Mouse (Mus musculus) layer of hippocampus, adult 18-20 months (tissue): ENCODE measurements around the gene Mrps2. TPM values are rescaled to one million over a fixed set of nuclear protein-coding genes. Genes with fewer than 3 reads are reported as not detected.
"Not testable (repeated sequence)": the region's sequence is repeated elsewhere in the genome, so short reads cannot be mapped to it uniquely, and the experiment has no call there.

ENCODE experiments used
- DNase-seq, 2 experiments: peaks; one replicate each; pipeline ENCODE4 v3.0.0; 2022; ENCODE audit warnings: low spot score in 2 of 2
- total RNA-seq, 2 experiments: library from RNA; stranded (reverse); gene quantifications; 2 replicates each; pipeline ENCODE4 v1.2.3; 2021

Gene Mrps2
- total RNA-seq, 2 experiments from 2014 or later, result 36.5 to 42.1 TPM

GRCm38 (mm10) chr2:28470591-28470990 is 2.7 kb downstream of the Mrps2 start:
- no peak for DNase-seq

GRCm38 (mm10) chr2:28472011-28472410 is 4.1 kb downstream of the Mrps2 start:
- DNase-seq, result not testable (repeated sequence)

GRCm38 (mm10) chr2:28477993-28478392 is 10.1 kb downstream of the Mrps2 start:
- not testable (repeated sequence) for DNase-seq

DNA sequence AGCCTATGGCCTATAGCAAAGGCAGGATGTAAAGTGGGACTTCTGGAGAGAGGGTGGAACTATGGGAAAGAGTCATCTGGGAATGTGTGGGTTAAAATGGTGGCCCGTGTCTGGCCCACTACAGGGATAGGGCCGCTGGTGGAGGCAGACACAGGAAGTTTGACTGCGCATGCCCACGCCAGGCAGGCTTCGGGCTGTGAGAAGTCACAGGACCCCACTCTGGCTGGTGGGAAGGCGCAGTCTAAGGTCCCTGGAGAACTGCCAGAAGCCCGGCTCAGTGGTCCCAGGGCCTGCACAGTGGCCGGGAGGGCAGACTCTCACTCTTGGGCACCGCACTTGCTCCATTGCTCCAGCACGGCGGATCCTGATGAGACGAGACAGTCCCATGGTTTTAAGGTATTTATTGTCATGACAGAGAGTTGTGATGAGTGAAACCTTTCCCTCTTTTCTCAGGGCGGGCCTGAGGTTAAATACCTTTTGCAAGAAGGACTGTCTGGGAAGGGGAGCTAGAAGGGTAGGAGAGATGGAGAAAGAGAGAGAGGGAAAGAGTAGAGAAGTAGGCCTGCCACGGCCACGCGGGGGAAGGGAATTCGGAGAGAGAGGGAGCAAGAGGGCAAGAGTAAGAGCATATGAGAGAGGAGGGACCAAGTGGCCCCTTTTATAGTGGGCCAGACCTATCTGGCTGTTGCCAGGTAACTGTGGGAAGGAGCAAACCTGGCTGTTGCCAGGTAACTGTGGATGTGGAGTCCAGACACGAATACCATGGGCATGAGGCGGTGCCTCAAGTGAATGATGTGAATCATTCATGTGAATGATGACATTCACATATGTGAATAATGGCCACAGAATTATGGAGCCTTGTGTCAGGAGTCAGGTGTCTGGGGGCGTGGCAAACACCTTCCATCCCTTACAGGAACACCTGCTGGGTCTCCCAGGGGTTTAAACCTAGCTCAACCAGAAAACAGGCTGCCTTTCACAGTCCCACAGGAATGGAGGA is 11.6 kb downstream of the Mrps2 start:
- no peak for DNase-seq

GRCm38 (mm10) chr2:28483861-28484260 is 16.0 kb downstream of the Mrps2 start:
- no peak for DNase-seq

DNA sequence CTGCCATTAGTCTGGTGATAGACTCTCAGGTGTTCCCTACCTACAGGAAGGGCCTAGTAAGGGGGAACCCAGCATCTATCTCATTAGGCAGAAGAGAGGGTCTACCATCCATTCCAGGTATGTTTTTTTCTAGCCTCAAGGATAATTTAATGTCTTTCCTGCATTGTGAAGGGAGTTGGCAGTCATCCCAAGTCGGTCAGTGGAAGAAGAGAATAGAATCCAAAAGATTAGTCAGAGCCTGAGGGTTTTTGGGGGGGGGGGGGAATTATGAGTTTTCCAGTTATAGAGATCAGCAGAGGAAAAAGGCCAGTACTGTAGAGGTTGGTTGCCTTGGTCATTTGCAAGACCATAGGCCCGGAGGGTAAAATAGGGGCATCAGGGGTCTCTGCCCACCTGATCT is 26.7 kb downstream of the Mrps2 start:
- no peak for DNase-seq

DNA sequence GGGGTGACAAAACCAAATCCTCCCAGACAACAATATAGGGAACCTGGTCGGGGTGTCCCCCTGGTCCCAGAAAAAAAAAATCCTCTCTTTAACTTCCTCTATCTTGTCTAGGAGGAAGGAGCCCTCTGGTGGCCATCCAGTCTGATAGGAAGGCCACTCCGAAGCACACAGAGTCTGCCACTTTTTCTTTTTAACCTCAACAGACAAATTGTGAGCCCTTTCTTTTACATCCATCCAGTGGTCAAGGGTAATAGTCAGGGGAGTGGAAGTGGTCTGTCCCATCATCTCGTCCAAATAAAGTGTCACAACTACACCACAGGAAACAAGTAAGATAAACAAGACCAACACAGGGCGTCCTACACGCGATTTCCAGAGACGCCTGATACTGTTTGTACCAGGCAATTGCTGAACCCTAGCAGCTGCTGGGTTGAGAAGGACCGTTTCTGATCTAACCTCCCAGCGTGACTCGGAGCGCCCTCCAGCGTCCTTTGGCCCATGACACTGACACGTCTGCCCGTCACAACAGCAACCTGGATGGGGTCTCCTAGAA is 27.4 kb downstream of the Mrps2 start:
- DNase-seq, result peak in 1 of 2 experiments; percentile 30

DNA sequence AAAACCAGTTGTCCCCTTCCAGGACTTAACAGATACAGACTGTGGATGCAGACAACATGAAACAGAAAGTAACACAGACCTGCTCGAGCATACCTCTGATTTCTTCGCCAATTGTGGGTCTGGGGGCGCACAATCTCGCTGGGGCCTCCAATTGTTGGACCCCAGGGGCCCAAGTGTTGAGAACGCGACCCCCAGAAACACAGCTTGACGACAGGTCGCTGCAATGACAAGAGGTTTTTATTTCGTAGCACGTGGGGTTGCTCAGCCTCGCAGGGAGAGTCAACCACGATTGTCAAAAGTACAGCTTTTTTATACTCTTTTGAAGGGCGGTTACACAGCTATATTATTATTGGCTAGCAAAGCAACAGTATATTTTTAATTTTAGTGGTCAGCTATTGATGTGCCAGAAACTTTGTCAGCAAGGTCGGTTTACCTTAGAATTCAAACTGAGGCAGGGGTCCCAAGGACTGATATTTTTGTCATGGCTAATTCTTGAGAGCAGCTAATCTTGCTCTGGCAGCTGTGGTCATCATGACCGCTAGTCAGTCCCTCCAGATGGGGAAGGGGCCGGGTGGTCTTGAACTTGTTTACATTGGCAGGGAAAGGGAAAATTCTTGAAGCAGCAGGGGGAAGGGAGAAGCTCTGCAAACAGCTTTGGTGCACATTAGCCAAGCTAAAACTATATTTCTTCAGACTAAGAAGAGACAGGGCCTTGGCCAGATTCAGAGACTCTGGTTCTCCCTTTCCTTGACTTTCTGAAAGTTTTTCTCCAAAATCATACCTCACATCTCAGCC is 28.1 kb downstream of the Mrps2 start:
- no peak for DNase-seq

GRCm38 (mm10) chr2:28496671-28497070 is 28.8 kb downstream of the Mrps2 start, which contains the start of gene Gbgt1:
TSS of gene Gbgt1 (plus strand) at chr2:28496891.
- no peak for DNase-seq

- DNase-seq, result no peak
Measured at GRCm38 (mm10) chr2:28497561-28497960, 29.7 kb downstream of the Mrps2 start.

GRCm38 (mm10) chr2:28498431-28498830 is 30.6 kb downstream of the Mrps2 start:
- DNase-seq, result no peak

GRCm38 (mm10) chr2:28502987-28503386 is 35.1 kb downstream of the Mrps2 start:
- DNase-seq, result no peak

DNA sequence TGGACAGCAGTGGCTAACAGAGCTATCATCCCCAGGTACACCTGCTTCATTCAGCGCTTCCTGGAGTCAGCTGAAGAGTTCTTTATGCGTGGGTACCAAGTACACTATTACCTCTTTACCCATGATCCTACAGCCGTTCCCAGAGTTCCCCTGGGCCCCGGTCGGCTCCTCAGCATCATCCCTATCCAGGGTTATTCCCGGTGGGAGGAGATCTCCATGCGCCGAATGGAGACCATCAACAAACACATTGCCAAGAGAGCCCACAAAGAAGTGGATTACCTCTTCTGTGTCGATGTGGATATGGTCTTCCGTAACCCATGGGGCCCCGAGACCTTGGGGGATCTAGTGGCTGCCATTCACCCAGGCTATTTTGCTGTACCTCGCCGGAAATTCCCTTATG is 36.8 kb downstream of the Mrps2 start:
- DNase-seq, result no peak

- DNase-seq, result no peak
Measured at GRCm38 (mm10) chr2:28505795-28506194, 37.9 kb downstream of the Mrps2 start, which contains the start of gene Gm10134. TSS of gene Gm10134 (plus strand) at chr2:28506095.

- DNase-seq, result no peak
Measured at GRCm38 (mm10) chr2:28506291-28506690, 38.4 kb downstream of the Mrps2 start.

GRCm38 (mm10) chr2:28511600-28511999 is 43.7 kb downstream of the Mrps2 start:
- DNase-seq, result not testable (repeated sequence)

- no peak for DNase-seq
Measured at GRCm38 (mm10) chr2:28512798-28513401, 45.0 kb downstream of the Mrps2 start, which contains the start of gene Ralgds. TSS of gene Ralgds (plus strand) at chr2:28513125.

DNA sequence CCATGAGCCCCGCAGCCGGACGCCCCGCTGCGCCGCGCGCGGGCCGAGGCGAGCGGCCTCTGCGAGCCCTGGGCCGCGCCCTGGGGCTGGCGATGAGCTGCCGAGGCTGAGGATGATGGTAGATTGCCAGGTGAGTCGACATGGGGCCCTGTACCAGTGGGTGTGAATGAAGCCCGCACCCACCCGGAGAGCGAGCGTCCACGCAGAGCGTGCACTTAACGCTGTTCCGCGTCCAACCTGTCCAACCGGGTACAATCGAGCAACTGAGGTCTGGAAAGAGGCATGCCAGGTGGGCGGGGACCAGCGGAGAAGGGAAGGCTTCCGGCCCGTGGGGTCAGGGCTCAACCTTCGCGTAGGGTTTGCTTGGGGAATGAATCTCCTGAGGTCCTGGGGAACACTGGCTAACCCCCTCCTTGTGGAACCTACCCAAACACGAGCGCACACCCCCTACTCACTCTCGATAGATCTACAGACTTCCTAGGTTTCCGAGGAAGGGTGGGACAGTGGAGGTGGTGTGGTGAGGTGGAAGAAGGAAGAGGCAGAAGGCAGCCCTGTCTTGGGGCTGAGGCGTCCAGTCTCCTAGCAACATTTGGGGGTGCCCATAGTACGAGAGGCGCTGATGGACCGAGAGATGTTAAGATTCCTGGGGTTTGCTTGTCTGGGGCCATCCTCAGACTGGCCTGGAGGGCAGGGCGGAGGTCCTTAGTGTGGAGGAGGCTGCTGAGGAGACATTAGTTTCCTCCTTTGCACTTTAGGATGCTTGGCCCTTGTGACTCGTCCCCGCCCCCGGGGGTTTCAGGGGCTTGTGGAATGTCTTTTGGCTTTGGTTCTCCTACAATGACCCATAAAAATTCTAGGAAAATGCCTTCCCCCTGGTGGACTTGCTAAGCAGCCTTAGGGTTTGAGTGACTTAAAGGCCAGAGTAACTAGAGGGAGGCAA is 45.8 kb downstream of the Mrps2 start:
- no peak for DNase-seq

DNA sequence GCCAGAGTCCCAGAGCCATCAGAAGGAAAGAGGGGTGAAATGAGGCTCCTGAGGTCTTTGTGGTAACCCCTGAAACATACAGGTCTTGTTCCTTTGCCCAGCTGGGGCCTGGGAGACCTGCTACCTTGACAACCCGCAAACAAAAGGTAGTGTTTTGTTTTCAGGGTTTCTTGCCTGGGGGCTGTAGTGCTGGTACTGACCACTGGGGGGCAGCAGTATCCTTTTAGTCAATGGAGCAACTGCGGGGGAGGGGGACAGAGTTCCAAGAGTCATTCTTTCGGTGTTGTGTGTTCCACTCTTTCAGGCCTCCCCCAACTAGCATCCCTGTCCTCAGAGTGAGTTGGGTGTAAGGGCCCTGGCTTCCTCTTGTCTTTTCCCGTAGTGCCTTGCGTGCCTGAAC is 46.6 kb downstream of the Mrps2 start:
- DNase-seq, result peak in 1 of 2 experiments; percentile 92
